Mouse (Mus musculus) neural tube, embryonic 15.5 days (tissue): Measurements from ENCODE around the gene Tchp. TPM values are rescaled to one million over a fixed set of nuclear protein-coding genes. Genes with fewer than 3 reads are reported as not detected.

Experiments used
- ATAC-seq: fragments of 200-750 bp; cut with Nextera tagmentation; 2 replicates; pipeline ENCODE4 v1.8.0; 2017; ENCODE audit warnings: mild to moderate bottlenecking, moderate TSS enrichment, moderate library complexity; ENCODE audit not compliant: low FRiP score
- H3K27ac ChIP-seq: fragments of 300-500 bp; sonication (generic); replicated peaks from 2 replicates; pipeline ENCODE4 v1.5.1; 2015; ENCODE audit warnings: mild to moderate bottlenecking, inconsistent platforms
- H3K27me3 ChIP-seq: fragments of 300-500 bp; sonication (generic); replicated peaks from 2 replicates; pipeline ENCODE4 v1.6.1; 2015; ENCODE audit warnings: inconsistent platforms
- H3K36me3 ChIP-seq: fragments of 300-500 bp; sonication (generic); 2 replicates; pipeline ENCODE4 v1.6.1; 2015; ENCODE audit warnings: inconsistent platforms
- H3K4me1 ChIP-seq: fragments of 300-500 bp; sonication (generic); 2 replicates; pipeline ENCODE4 v1.6.1; 2015; ENCODE audit warnings: inconsistent platforms
- H3K4me2 ChIP-seq: fragments of 300-500 bp; sonication (generic); 2 replicates; pipeline ENCODE4 v1.6.1; 2015; ENCODE audit warnings: inconsistent platforms, mild to moderate bottlenecking, moderate library complexity
- H3K4me3 ChIP-seq: fragments of 300-500 bp; sonication (generic); replicated peaks from 2 replicates; pipeline ENCODE4 v1.5.1; 2015; ENCODE audit warnings: mild to moderate bottlenecking, inconsistent platforms
- H3K9ac ChIP-seq: fragments of 300-500 bp; sonication (generic); replicated peaks from 2 replicates; pipeline ENCODE4 v1.6.1; 2015; ENCODE audit warnings: mild to moderate bottlenecking, inconsistent platforms
- H3K9me3 ChIP-seq: fragments of 300-500 bp; sonication (generic); replicated peaks from 2 replicates; pipeline ENCODE4 v1.6.1; 2016; ENCODE audit warnings: inconsistent platforms
- WGBS: fragments of 180-500 bp; shearing (Covaris S2); methylation state at CpG from one replicate; pipeline ENCODE4 v1.1.7; 2015; ENCODE audit warnings: mixed read lengths; 5-methylcytosine and 5-hydroxymethylcytosine counted together
- polyA plus RNA-seq: library from polyadenylated mRNA; unstranded; fragments of >200 nt; fragmentation: Nextera tagmentation; extraction: Ambion mirVana; gene quantifications from 2 replicates; pipeline ENCODE4 v1.2.1, GENCODE M21; 2015

The Tchp gene
- polyA plus RNA-seq, 1 experiment from 2014 or later: 14.1 TPM

DNA sequence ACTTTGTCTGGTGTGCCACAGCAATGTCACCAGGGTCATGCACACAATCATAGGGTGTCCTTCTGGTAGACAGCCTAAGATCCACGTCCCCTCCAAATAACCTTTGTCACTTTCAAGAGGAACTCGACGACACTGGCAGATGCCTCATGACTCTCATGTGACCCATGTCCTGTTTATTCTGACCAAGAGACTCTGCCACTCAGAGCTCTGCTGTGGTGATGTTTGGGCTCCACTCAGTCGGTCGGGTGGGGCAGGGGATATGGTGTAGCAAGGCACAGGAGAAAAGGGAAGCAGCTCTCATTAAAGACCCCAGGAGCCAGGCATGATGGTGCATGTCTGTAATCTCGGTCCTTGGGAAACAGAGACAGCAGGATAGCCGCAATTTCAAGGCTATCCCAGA lies 8.5 kb upstream of the Tchp start:
- no peaks in the 10 kb centered on the region for H3K9me3 ChIP-seq
- WGBS: 63% methylated on average over 7 of the region's 7 CpGs
- no peak overlapping the region for H3K4me2 ChIP-seq
- H3K27me3 ChIP-seq: 0 out of 2 replicates have a peak, but pooled peaks cover 2% of the 10 kb centered on the region
- no peak overlapping the region for H3K4me3 ChIP-seq
- no peak for ATAC-seq
- no peaks in the 10 kb centered on the region for H3K36me3 ChIP-seq
- no peaks in the 10 kb centered on the region for H3K4me1 ChIP-seq
- no peak overlapping the region for H3K27ac ChIP-seq
- H3K9ac ChIP-seq: no peak overlapping the region

DNA sequence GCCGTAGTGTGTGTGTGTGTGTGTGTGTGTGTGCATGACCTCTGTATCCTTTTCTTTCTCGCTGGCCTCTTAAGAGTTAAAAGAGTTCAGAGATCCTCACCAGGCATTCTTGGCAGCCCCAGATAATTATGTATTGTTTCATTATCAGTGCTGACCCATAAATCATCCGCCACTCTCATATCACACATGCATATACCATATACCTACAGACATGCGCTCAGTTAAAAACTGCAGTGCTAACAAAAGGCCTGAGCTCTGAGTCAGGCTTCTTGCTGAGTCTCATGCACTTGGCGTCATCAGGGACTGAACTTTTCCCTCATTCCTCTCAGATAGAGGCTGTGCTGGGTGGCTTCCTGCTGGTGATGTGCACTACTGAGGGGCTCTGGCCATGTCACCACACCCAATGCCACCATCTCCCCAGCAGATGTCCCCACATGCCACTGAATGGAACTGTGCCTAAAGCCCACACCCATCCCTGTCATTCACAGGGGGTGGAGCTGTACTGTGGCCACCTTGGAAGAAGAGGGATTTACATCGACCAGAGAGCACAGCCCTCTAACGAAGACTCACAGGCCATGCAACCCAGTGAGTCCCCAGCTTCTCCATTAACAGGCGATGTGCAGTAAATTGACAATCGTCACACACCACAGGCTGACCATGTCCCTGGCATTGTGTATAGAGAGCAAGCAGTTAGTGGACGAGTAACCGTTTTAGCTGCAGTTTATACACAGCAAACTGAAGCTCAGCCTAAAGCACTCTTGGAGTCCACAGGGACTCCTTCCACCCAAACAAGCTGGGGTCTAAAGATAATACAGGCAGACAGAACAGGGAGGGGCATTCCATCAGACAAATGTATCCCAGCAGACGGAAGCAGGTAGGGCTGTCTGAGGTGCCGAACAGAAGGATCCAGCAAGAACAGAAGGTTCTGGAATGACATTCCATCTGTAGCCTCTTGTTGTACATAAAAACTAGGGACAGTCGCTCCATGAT lies 4.9 kb upstream of the Tchp start:
- Histone ChIP-seq H3K4me3 (no peak overlapping the region), H3K9me3 (no peaks in the 10 kb centered on the region), H3K27ac (no peak overlapping the region), H3K4me2 (no peak overlapping the region), H3K9ac (no peak overlapping the region), H3K4me1 (no peaks in the 10 kb centered on the region), H3K27me3 (no peaks in the 10 kb centered on the region), H3K36me3 (no peaks in the 10 kb centered on the region)
- 61% methylated on average over 14 of the region's 14 CpGs for WGBS
- ATAC-seq: no peak

DNA sequence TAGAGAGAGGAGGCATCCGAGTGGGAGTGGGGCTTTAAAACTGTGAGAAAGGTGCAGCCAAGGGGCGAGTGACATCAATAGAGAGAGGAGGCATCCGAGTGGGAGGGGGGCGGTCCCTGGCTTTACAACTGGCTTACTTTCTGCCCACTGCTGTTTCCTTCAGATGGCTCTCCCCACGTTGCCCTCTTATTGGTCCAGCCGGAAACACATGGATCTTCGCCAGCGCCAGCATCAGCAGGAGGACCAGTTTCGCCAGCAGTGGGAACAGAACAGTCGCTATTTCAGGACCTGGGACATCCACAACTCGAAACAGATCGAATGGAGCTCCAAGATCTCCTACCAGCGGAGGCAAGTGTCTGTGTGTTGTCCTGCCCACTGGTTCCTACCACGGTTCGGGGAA lies 931 bp downstream of the Tchp start:
- Histone ChIP-seq H3K27ac (no peak overlapping the region), H3K36me3 (peaks cover 36% of the 10 kb centered on the region), H3K4me3 (peak overlapping the region; percentile 94), H3K4me1 (peaks cover 10% of the 10 kb centered on the region), H3K4me2 (peak overlapping the region; percentile 78), H3K9ac (peak overlapping the region; percentile 63), H3K9me3 (no peaks in the 10 kb centered on the region), H3K27me3 (no peaks in the 10 kb centered on the region)
- ATAC-seq: no peak
- 49% methylated on average over 15 of the region's 15 CpGs for WGBS

DNA sequence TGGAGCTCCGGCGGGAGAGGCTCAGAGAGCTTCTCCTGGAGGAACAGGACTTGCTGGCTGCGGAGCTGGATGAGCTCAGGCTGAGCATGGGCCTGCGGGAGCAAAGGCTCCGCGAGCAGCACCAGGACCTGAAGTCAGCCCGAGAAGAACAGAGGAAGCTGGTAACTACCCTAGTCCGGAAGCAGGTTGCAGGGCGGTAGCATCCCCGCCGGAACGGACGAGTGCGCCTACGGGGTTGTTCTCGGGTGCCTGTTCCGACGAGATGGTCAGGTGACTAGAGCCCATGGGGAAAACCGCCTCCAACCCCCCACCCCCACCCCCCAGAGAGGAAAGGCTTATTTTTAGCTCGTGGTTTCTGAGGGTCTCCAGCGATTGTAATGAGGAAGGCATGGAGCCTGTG lies 1.8 kb downstream of the Tchp start:
- Histone ChIP-seq H3K27ac (no peak overlapping the region), H3K4me2 (no peak overlapping the region), H3K9me3 (no peaks in the 10 kb centered on the region), H3K4me1 (peaks cover 10% of the 10 kb centered on the region), H3K36me3 (peaks cover 45% of the 10 kb centered on the region), H3K9ac (no peak overlapping the region), H3K27me3 (no peaks in the 10 kb centered on the region), H3K4me3 (no peak overlapping the region)
- WGBS: 91% methylated on average over 21 of the region's 21 CpGs
- ATAC-seq: no peak

DNA sequence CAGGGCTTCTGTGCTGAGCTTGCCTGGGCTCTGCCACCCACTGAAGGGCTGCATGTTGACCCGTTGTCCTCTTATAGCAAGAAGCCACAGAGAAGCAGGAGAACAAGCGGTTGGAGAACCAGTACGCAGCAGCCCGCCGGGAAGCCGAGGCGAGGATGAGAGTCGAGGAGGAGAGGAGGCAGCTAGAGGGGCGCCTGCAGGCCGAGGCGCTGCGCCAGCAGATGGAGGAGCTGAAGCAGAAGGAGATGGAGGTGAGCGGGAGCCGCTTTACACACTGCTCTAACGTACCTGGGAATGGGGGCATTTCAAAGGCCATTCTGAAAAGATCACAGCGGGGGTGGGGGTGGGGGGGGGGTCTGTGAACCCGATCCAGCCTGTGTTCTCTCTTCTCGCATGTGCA lies 7.0 kb downstream of the Tchp start:
- peaks cover 96% of the 10 kb centered on the region for H3K36me3 ChIP-seq
- no peaks in the 10 kb centered on the region for H3K9me3 ChIP-seq
- H3K27ac ChIP-seq: no peak overlapping the region
- no peak for ATAC-seq
- no peak overlapping the region for H3K4me2 ChIP-seq
- H3K27me3 ChIP-seq: no peaks in the 10 kb centered on the region
- 90% methylated on average over 18 of the region's 18 CpGs for WGBS
- no peaks in the 10 kb centered on the region for H3K4me1 ChIP-seq
- H3K9ac ChIP-seq: no peak overlapping the region
- no peak overlapping the region for H3K4me3 ChIP-seq

DNA sequence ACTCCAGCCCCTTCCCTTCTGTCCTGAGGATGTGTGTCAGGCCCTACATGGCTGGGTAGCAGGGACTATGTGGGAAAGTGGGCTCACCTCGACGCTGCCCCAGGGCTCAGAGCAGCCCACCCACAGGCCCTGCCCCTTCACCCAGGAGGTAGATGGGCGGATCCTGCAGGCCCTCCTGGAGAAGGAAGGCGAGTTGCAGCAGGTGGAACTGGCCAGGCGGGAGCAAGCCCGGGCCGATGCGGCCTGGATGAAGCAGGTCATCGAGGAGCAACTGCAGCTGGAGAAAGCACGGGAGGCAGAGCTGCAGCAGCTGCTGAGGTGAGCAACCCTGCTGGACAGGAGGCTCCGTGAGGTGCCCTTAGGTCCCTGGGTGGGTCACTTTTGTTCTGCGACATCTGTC lies 9.7 kb downstream of the Tchp start:
- Histone ChIP-seq H3K4me2 (no peak overlapping the region), H3K4me3 (no peak overlapping the region), H3K4me1 (no peaks in the 10 kb centered on the region), H3K27me3 (no peaks in the 10 kb centered on the region), H3K9ac (no peak overlapping the region), H3K9me3 (no peaks in the 10 kb centered on the region), H3K36me3 (peaks cover 98% of the 10 kb centered on the region), H3K27ac (no peak overlapping the region)
- ATAC-seq: no peak
- WGBS: 94% methylated on average over 12 of the region's 12 CpGs

- Histone ChIP-seq H3K4me1 (no peaks in the 10 kb centered on the region), H3K27me3 (no peaks in the 10 kb centered on the region), H3K9me3 (no peaks in the 10 kb centered on the region), H3K9ac (no peak overlapping the region), H3K4me2 (no peak overlapping the region), H3K27ac (no peak overlapping the region), H3K4me3 (no peak overlapping the region), H3K36me3 (peaks cover 97% of the 10 kb centered on the region)
- 92% methylated on average over 8 of the region's 8 CpGs for whole genome bisulfite sequencing
- ATAC-seq: no peak
Measured at GRCm38 (mm10) chr5:114717937-114718336, 10.4 kb downstream of the Tchp start.

DNA sequence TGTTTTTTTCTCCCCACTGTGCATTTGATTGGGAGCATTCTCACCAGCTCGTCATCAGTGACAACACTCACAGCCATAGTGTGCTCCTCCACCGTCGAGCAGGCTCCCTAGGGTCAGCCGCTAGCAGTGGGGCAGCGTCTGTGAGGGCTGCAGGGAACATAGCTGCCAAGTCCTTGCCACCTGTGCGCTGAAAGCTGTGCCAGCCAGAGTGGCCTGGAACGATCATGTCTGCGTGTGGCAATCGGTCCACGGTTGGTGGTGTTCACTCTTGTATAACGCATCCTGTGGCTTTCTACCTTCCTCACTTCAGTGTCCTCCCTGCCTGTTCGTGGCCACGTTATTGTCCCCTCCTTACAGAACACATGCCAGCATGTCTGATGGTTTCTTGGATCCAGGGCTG lies 10.9 kb downstream of the Tchp start:
- Histone ChIP-seq H3K9ac (no peak overlapping the region), H3K9me3 (no peaks in the 10 kb centered on the region), H3K4me3 (no peak overlapping the region), H3K4me1 (no peaks in the 10 kb centered on the region), H3K27me3 (no peaks in the 10 kb centered on the region), H3K27ac (no peak overlapping the region), H3K36me3 (peaks cover 92% of the 10 kb centered on the region), H3K4me2 (no peak overlapping the region)
- ATAC-seq: no peak
- 83% methylated on average over 13 of the region's 13 CpGs for WGBS

DNA sequence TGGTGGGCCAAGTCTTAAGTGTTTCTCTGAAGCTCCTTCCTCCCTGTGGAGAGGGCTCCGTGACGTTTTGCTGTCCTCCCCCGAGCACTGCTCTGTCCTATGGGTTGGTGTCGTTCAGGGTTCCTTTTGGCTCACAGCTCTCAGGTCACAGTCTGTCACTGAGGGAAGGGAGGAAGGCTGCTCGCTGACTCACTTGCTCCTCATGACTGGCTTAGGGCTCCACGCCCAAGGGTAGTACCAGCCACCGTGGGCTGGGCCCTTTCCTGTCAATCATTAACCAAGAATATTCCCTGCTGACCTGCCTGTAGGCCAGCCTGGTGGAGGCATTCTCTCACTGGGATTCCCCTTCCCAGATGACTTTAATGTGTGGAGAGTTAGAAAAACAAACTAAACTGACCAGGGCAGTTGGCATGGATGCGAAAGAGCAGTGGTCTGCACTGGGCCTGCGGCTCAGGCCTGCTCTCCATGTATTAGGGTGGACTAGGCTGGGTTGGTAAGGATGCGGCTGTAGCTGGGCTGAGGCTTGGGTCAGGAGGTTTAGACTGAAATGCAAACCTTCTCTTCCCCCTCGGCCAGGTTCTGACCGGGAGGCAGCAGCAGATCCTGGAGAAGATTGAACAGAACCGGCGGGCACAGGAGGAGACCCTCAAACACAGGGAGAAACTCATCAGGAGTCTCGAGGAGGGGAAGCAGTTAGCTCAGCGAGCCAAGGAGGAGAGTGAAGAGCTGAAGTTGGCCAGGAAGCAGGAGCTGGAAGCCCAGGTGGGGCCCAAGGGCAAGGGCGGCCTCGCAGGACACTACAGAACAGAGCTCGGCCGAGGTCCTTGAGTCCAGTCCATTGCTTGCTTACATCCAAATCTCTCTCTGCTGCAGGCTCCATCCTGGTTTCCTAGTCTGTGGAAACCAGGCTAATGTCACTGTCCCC lies 11.7 kb downstream of the Tchp start:
- WGBS: 91% methylated on average over 20 of the region's 20 CpGs
- H3K4me1 ChIP-seq: no peaks in the 10 kb centered on the region
- no peak overlapping the region for H3K4me2 ChIP-seq
- H3K27me3 ChIP-seq: no peaks in the 10 kb centered on the region
- no peaks in the 10 kb centered on the region for H3K9me3 ChIP-seq
- H3K9ac ChIP-seq: no peak overlapping the region
- no peak overlapping the region for H3K27ac ChIP-seq
- H3K36me3 ChIP-seq: peaks cover 88% of the 10 kb centered on the region
- no peak for ATAC-seq
- no peak overlapping the region for H3K4me3 ChIP-seq

GRCm38 (mm10) chr5:114719928-114720270 lies 12.3 kb downstream of the Tchp start:
- Histone ChIP-seq H3K4me2 (no peak overlapping the region), H3K4me3 (no peak overlapping the region), H3K9ac (no peak overlapping the region), H3K9me3 (no peaks in the 10 kb centered on the region), H3K27ac (no peak overlapping the region), H3K36me3 (peaks cover 84% of the 10 kb centered on the region), H3K4me1 (no peaks in the 10 kb centered on the region), H3K27me3 (no peaks in the 10 kb centered on the region)
- ATAC-seq: no peak
- 94% methylated on average over 6 of the region's 6 CpGs for WGBS

- no peaks in the 10 kb centered on the region for H3K9me3 ChIP-seq
- no peak for ATAC-seq
- no peak overlapping the region for H3K4me3 ChIP-seq
- H3K4me1 ChIP-seq: no peaks in the 10 kb centered on the region
- 74% methylated on average over 11 of the region's 11 CpGs for WGBS
- no peaks in the 10 kb centered on the region for H3K27me3 ChIP-seq
- no peak overlapping the region for H3K9ac ChIP-seq
- peaks cover 79% of the 10 kb centered on the region for H3K36me3 ChIP-seq
- H3K27ac ChIP-seq: no peak overlapping the region
- H3K4me2 ChIP-seq: no peak overlapping the region
Measured at GRCm38 (mm10) chr5:114720784-114721183, 13.2 kb downstream of the Tchp start.

- no peak overlapping the region for H3K9ac ChIP-seq
- H3K36me3 ChIP-seq: peaks cover 68% of the 10 kb centered on the region
- no peaks in the 10 kb centered on the region for H3K9me3 ChIP-seq
- no peak for ATAC-seq
- H3K4me3 ChIP-seq: no peak overlapping the region
- no peak overlapping the region for H3K4me2 ChIP-seq
- H3K27me3 ChIP-seq: no peaks in the 10 kb centered on the region
- 94% methylated on average over 10 of the region's 10 CpGs for WGBS
- H3K27ac ChIP-seq: no peak overlapping the region
- H3K4me1 ChIP-seq: no peaks in the 10 kb centered on the region
Measured at GRCm38 (mm10) chr5:114721969-114722368, 14.4 kb downstream of the Tchp start.
